Mouse (Mus musculus) megakaryocyte-erythroid progenitor cell, adult 5-6 weeks (primary cell): Measurements from ENCODE around the gene Tpst2. TPM values are rescaled to one million over a fixed set of nuclear protein-coding genes. Genes with fewer than 3 reads are reported as not detected.
A peak's percentile ranks its signal among the peaks of the same experiment; 100 is the strongest.

Source experiments
- ATAC-seq: replicated peaks from 2 replicates; pipeline ENCODE4 v1.8.0; 2016; ENCODE audit warnings: mild to moderate bottlenecking, inconsistent platforms; ENCODE audit not compliant: severe bottlenecking, poor library complexity, low FRiP score, low TSS enrichment
- total RNA-seq, 2 experiments: library from RNA; stranded (forward) in 1 of 2; stranded (reverse) in 1 of 2; fragments of 200-1000, 215-1000 nt in 1 of 2; fragments of >200 nt in 1 of 2; fragmentation: Nextera tagmentation in 1 of 2; gene quantifications; 2 replicates each; pipeline ENCODE4 v1.2.3; 2014 to 2017

The Tpst2 gene
- total RNA-seq, 2 experiments from 2014 or later = 27.3 to 37.4 TPM

DNA sequence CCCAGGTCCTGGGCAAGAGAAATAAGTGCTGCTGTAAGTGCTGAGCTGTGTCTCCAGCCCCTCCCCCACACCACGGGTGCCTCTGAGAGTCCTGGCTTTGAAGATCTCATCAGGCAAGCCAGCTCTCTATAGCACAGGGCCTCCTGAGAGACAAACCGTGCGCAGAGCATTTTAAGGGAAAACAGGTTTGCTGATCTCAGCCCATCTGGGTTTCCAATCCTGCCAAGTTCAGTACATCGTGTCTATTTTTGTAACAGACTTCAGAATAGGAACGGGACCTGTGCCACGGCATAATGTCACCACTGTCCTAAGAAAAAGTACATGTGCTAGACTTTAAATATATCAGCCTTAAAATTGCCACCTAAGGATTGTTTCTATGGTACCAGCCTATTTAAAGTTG is 44.4 kb downstream of the Tpst2 start:
- ATAC-seq = no peak

GRCm38 (mm10) chr5:112321376-112321775 is 44.9 kb downstream of the Tpst2 start:
- ATAC-seq = no peak

- no peak for ATAC-seq
Measured at GRCm38 (mm10) chr5:112323246-112323645, 46.8 kb downstream of the Tpst2 start.

DNA sequence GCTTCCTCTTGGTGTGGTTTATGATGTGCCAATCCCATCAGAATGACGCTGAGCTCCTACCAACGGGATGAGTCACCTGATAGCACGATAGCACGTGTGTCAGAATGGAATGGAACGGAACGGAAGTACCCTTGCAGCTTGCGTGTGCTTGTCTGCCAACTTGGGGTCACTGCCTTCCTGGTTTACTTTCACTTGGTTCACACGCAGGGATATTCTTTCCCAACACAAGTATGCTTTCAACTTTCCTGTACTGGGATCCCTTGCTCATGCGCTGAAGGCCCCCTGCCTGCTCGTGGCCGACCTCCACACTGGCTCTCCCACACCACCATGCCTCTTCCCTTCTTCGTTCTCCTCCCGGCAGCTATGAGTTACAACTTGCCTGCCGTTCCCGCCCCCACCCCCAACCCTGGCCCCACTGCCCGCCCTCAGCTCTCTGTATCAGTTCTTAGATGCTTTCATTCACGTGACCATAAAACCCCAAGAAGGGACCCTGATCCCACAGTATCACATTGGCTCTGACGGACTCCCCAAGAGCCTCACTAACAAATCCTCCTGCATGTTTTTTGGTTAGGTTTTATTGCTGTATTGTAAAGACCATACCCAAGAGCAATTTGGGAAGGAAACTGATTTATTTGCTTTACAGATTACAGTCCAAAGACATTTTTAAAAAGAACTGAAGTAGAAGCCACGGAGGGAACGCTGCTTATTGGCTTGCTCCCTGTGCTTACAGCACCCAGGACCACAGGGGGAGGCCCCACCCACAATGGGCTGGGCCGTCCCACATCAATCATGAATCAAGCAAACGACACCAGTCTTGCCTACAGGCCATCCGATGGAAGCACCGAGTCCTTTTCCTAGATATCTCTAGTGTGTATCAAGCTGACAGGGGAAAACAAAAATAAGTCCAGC is 48.4 kb downstream of the Tpst2 start:
- peak; percentile 91 for ATAC-seq

DNA sequence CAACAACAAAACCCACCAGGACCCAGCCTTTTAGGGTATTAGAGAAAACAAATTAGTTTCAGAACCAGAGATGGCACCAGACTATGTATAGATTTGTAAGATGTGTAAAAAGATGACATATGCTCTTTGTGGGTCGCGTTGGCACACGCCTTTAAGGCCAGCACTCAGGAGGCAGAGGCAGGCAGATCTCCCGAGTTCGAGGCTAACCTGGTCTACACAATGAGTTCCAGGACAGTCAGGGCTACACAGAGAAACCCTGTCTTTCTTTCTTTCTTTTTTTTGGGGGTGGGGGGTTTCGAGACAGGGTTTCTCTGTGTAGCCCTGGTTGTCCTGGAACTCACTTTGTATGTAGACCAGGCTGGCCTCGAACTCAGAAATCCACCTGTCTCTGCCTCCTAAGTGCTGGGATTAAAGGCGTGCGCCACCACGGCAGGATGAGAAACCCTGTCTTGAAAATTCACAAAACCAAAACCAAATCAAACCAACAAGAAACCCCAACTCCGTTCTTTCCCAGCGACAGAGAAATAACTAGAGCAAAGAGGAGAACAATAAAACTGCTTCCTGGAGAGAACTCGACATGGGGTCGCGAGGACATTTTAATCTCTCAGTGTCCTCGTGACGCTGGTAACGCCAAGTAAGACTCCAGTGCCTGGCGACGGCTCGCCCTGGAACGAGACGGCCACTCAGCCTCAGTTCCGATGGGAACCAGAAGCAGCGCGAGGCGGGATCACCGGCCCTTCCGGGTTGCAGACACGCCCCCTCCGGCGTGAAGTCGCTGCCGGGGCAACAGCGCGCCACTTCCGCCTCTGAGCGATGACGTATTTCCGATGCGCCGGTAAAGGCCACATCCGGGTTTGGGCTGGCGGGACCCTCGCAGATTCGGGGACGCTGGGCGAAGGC is 49.3 kb downstream of the Tpst2 start, which contains the start of gene Tfip11:
Gene Tfip11, plus strand, starts transcription at position 813 of the 900 bp plus-strand sequence.
- peak; percentile 84 for ATAC-seq

- ATAC-seq = no peak
Measured at GRCm38 (mm10) chr5:112326446-112327009, 50.0 kb downstream of the Tpst2 start.

DNA sequence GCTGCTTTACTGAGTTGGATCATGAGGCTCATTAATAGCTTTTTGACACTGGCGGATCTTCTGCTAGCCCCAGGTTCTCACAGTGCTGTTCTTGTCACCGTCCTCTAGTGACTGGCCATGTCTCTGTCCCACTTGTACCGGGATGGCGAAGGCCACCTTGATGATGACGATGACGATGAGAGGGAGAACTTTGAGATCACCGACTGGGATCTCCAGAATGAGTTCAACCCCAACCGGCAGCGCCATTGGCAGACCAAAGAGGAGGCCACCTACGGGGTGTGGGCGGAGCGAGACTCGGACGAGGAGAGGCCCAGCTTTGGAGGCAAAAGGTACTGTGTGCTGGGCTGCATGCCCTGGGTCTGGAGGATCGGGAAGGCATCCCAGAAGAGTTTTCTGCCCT is 51.4 kb downstream of the Tpst2 start:
- no peak for ATAC-seq

DNA sequence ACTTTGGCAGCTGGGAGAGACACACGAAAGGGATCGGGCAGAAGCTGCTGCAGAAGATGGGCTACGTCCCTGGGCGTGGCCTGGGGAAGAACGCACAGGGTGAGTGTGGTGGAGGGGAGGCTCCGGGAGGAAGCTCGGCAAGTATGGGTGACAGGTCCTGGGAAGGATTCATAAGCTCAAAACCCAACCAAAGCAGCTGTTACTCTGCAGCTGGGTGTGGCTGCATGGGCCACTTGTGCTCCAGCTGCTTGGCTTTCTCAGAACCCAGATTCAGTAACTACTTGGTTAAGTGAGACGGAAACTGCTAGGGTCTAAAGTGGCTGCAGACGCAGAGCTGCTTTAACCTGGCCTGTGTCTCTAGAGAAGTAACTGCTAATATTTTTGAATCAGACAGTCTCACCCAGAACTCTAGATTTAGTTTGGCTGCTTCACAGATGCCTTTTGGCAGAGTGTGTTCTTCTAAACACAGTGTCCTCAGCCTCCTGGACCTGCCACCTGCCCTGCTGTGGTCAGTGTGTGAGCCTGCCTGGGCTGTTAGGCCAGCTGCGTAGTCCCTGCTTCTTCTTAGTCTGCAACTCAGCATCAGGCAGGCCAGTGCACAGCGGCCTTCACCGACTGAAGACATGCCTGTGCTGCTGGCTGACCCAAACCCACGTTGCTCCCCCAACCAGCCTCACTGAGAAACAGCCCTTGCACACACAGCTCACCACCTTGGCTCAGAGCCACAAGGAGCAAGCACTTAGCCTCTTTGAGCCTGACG is 53.5 kb downstream of the Tpst2 start:
- ATAC-seq = no peak

GRCm38 (mm10) chr5:112335473-112335872 is 59.0 kb downstream of the Tpst2 start:
- peak; percentile 73 for ATAC-seq

GRCm38 (mm10) chr5:112337004-112337403 is 60.5 kb downstream of the Tpst2 start:
- ATAC-seq = no peak

DNA sequence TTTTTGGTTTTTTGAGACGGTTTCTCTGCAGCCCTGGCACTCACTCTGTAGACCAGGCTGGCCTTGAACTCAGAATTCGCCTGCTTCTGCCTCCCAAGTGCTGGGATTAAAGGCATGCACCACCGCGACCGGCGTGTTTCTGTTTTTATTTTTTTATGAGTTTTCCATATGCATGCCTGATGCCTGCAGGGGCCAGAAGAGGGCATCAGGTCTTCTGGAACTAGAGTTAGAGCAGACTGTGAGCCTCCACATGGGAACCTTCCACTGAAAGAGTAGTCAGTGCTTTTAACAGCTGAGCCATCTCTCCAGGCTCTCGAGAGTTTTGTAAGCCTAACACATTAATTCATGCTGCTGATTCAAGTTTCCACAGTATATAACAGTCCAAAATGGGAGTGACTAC is 62.7 kb downstream of the Tpst2 start:
- no peak for ATAC-seq

DNA sequence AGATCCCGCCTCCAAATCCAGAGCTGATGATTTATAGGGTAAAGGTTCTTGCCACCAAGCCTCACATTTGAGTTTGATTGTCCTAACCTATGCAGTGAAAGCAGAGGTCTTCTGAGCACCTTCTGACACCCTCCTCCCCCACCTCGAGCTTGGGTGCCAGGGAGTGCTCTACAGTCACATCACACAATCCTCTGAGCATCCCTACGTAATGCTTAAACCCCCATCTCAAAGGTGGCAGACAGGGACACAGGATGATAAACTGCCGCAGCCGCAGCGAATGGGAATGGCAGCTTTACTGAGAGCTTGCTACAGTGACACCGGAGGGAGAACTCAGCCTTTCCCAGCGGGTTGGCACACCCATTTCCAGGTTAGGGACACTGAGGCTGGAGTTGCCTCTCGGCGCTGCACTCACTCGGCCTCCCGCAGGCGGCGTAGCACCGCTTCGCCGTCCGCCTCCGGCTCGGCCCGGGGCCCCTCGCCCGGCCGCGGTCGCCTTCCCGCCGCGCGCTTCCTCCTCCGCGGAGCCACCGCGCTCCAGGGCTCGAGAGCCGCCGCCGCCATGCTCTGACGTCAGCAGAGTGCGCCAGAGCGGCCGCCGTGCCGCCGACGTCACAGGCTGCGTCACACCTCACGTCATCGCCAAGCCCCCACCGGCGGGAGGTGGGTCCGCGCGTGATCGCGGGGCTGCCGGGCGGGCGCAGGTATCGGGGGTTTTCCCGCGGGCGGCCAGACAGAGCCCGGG is 66.1 kb downstream of the Tpst2 start, which contains the start of the genes Srrd and Hps4:
Gene Srrd, minus strand, starts transcription at position 578 of the 742 bp plus-strand sequence.
Gene Hps4, plus strand, starts transcription at position 621 of the 742 bp plus-strand sequence.
- ATAC-seq = peak; percentile 71

GRCm38 (mm10) chr5:112343205-112343595 is 66.7 kb downstream of the Tpst2 start:
- ATAC-seq = peak; percentile 46

GRCm38 (mm10) chr5:112344092-112344960 is 67.8 kb downstream of the Tpst2 start:
- no peak for ATAC-seq

DNA sequence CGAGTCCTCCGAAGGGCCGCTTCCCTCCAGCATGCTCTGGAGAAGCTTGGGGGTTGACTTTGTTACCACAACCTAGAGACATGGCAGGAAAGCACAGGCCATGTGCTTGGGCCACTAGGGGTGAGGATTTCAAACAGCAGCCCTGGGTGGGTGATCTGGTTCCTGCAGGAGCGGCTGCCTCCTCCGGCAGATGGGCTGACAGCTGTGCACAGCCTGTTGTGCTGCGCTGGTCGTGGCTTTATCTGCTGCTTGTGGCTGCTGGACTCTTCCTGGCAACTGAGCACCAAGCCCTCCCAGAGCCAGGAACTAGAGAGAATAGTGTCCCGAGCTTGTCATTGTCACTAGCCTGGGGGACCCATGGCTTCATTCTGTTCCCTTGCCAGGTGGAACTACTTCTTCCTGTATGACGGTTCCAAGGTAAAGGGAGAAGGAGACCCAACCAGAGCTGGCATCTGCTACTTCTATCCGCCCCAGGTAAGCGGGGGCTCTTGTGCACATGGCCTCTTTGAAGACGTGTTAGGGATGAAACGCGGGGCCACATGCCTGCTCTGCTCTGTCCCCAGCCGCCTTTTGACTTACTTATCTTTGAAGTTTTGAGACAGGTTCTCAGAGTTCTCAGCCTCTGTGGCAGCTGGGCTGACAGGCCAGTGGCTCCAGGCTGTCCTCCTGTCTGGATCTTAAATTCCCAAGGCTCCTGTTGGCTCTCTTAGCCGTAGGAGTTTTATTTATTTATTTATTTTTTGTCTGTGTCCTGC is 69.9 kb downstream of the Tpst2 start:
- ATAC-seq = no peak

DNA sequence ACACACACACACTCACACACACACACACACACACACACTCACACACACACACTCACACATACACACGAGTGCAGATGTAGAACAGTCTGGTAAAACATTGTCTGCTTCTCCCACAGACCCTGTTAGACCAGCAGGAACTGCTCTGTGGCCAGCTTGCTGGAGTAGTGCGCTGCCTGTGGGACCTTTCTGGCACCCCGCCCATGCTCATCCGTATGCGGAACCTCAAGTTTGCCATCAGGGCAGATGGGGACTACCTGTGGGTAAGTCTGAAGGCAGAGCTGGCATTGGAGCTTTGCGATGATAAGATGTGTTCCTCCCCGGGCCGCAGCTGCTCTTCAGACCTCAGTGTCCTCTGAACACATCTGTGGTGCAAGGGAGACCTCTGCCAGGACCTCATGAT is 72.7 kb downstream of the Tpst2 start:
- ATAC-seq = no peak

- no peak for ATAC-seq
Measured at GRCm38 (mm10) chr5:112355493-112355892, 79.0 kb downstream of the Tpst2 start.
